In the genomic region with DNA sequence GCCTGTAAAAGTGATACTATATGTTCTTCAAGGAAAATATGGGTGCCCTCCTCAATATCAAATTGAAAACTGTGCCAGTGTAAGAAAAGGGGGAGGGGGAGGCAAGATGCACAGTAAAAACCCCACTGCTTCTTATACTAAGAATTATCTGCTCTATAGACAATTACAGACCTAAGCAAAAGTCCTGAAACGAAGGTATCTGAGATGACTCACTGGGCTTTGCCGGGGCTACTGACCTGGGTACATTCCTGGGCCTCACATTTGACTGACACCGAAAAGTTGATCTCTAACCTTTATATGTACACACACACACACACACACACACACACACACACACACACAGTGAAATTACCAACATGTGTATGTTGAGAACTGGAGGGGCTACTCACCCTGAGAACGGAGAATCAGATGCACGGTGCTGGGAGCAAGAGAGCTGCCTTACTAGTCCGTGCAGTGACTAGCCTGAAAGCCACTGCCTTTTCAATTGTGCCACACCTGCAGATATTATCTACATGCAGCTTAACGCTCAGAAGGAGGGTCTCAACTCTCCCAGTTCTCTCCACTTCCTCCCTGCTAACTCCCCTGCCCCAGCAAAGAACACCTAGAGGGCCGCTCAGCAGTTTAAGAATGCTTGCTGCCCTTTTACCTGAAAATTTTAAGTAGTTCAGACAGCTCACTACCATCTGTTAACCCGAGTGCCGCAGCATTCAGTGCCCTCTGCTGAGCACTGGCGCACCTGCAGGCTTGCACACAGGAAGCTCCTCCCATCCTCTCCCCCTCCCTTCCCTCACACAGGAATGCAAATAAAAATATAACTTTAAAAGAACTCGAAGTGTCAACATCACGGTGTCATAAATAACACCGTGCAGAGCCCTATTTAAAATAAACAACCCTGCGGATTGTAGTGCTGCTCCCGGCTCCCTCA, we compare ENCODE assay signal across 8 mouse cellular contexts. TPM values are rescaled to one million over a fixed set of nuclear protein-coding genes. Genes with fewer than 3 reads are reported as not detected.
DNase-seq lines count a peak whose midpoint lies in the region; ATAC-seq lines count a peak whose summit lies in the region.

No protein-coding gene starts in this region.

- peak; percentile 98 for ATAC-seq in hindbrain, embryonic 16.5 days

- WGBS in hindbrain, embryonic 16.5 days: 21% methylated on average over 16 of the region's 16 CpGs

- peaks cover 4% of the 10 kb centered on the region; the same call in 1 of the 2 replicates for H3K4me1 ChIP-seq in hindbrain, embryonic 16.5 days (ENCODE audit: control insufficient read depth, insufficient read depth, low read depth, low read length)

- no peaks in the 10 kb centered on the region for H3K27me3 ChIP-seq in hindbrain, embryonic 16.5 days (replicated peaks; ENCODE audit: control insufficient read depth, insufficient read depth, low read length)

- no peaks in the 10 kb centered on the region for H3K9me3 ChIP-seq in hindbrain, embryonic 16.5 days (ENCODE audit: control insufficient read depth, low read length)

- H3K9ac ChIP-seq in hindbrain, embryonic 16.5 days (ENCODE audit: low read depth, low read length): peak overlapping the region; percentile 59

- H3K4me2 ChIP-seq in hindbrain, embryonic 16.5 days (ENCODE audit: low read length): peak overlapping the region; percentile 60

- no peaks in the 10 kb centered on the region for H3K36me3 ChIP-seq in hindbrain, embryonic 16.5 days (ENCODE audit: control insufficient read depth, insufficient read depth, low read length)

- no peak overlapping the region for H3K27ac ChIP-seq in hindbrain, embryonic 16.5 days (ENCODE audit: low read depth, low read length)

- peak; percentile 68 for DNase-seq in WW6 (ENCODE audit: low read depth, low spot score)
- peak; percentile 41 to 66 for DNase-seq in cerebellum, postnatal 4 days (ENCODE audit: low spot score in 2 of 2)
- peak; percentile 92 for DNase-seq in gastrocnemius, adult 18-20 months (ENCODE audit: low spot score)
- DNase-seq in left cerebral cortex, adult 18-20 months (ENCODE audit: low spot score in 2 of 2): peak; percentile 67 to 73
- DNase-seq in lung, postnatal 4 days: peak; percentile 91 to 92
- peak; percentile 79 for DNase-seq in right cerebral cortex, adult 18-20 months
- peak; percentile 31 for DNase-seq in urinary bladder, postnatal 10 days (ENCODE audit: low spot score)

- peak overlapping the region; percentile 50 for H3K4me3 ChIP-seq in hindbrain, embryonic 16.5 days (ENCODE audit: low read length)

RNA-seq across cellular contexts. Expression of a gene that starts 37.6 kb away (rescaled TPM):
- total RNA-seq in gastrocnemius, adult 18-20 months (2021): under 1 TPM in 1 of 2 experiments, not detected in 1; 0.12 TPM
- polyA plus RNA-seq in hindbrain, embryonic 16.5 days (2015; fragmentation: Nextera tagmentation; extraction: Ambion mirVana): 0.09 TPM in 1 of 2 replicates, not detected in the other
- not detected for total RNA-seq in left cerebral cortex, adult 18-20 months (2021)

RNA-seq across cellular contexts. Expression of a gene that starts 57.2 kb away (rescaled TPM):
- total RNA-seq in gastrocnemius, adult 18-20 months (2021): 10 to 100 TPM; 54.9 to 94.0 TPM
- polyA plus RNA-seq in hindbrain, embryonic 16.5 days (2015; fragmentation: Nextera tagmentation; extraction: Ambion mirVana): 0.21 and 0.30 TPM in 2 replicates
- total RNA-seq in left cerebral cortex, adult 18-20 months (2021): 1 to 10 TPM; 6.2 to 8.1 TPM

Comparison
In these comparisons a context has a peak if more than half of its experiments do, and no peak if none do; other contexts are left out.
1. DNase-seq: peak in every context shown above with its lines; median percentile 92 in gastrocnemius, adult 18-20 months; 92 in lung, postnatal 4 days; 79 in right cerebral cortex, adult 18-20 months; 70 in left cerebral cortex, adult 18-20 months; 68 in WW6; 54 in cerebellum, postnatal 4 days; 31 in urinary bladder, postnatal 10 days.
2. RNA of a gene that starts 57.2 kb away (total RNA-seq): 54.9 to 94.0 TPM in gastrocnemius, adult 18-20 months; 6.2 to 8.1 TPM in left cerebral cortex, adult 18-20 months; every median in the first group is over 4 times any median in the second.